11 mouse cellular contexts compared by ENCODE assay signal in the genomic region with DNA sequence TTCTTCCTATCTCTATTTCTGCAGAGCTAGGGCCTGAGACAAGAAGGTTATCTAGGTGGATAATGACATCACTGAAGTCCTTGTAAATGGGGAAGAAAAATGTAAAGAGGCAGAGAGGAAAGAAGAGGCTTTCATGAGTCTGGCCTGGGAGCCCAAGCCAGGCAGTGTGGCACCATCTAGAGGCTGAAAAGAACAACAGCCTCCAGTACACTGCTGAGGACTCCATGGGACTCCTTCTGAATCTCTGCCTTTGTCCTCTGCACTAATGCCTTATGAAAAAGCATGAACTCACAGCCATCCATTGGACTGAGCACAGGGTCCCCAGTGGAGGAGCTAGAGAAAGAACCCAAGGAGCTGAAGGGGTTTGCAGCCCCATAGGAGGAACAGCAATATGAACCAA. TPM values are rescaled to one million over a fixed set of nuclear protein-coding genes. Genes with fewer than 3 reads are reported as not detected.
DNase-seq lines count a peak whose midpoint lies in the region; ATAC-seq and TF ChIP-seq lines count a peak whose summit lies in the region.
"Not testable (repeated sequence)": the region's sequence is repeated elsewhere in the genome, so short reads cannot be mapped to it uniquely, and the experiment has no call there.
"Had no signal": no experiment of that assay in that cellular context is flagged by ENCODE, and none has a peak within 500 bp of the region (broad histone marks: within the 10 kb centered on the region; RNA-seq: fewer than 3 reads in every experiment).

No protein-coding gene starts in this region.

- H3K36me3 ChIP-seq in ES-Bruce4 (ENCODE audit: control insufficient read depth, insufficient read depth, low read length, poor library complexity, severe bottlenecking); forebrain, embryonic 15.5 days; hindbrain, embryonic 16.5 days (ENCODE audit: control insufficient read depth, insufficient read depth, low read length); lung, embryonic 16.5 days (ENCODE audit: control insufficient read depth, insufficient read depth, low read length); testis, adult 2 months (ENCODE audit: control insufficient read depth, insufficient read depth, low read length): not testable (repeated sequence)

- H3K4me3 ChIP-seq in ES-Bruce4 (ENCODE audit: low read depth, low read length); forebrain, embryonic 15.5 days; hindbrain, embryonic 16.5 days (ENCODE audit: low read length); layer of hippocampus, adult 2 months; lung, embryonic 16.5 days (ENCODE audit: low read length); testis, adult 2 months (ENCODE audit: control insufficient read depth, low read depth, low read length): not testable (repeated sequence)

- H3K4me1 ChIP-seq in ES-Bruce4 (ENCODE audit: control insufficient read depth, insufficient read depth, low read length); forebrain, embryonic 15.5 days; hindbrain, embryonic 16.5 days (ENCODE audit: control insufficient read depth, insufficient read depth, low read depth, low read length); lung, embryonic 16.5 days (replicated peaks; ENCODE audit: control insufficient read depth, insufficient read depth, low read length); testis, adult 2 months (ENCODE audit: control insufficient read depth, insufficient read depth, low read length): not testable (repeated sequence)

- not testable (repeated sequence) for TF ChIP-seq POLR2A in ES-Bruce4 (IDR thresholded peaks at IDR 0.05; ENCODE audit: insufficient read depth, low read length); testis, adult 2 months (IDR thresholded peaks at IDR 0.05; ENCODE audit: control insufficient read depth, low read depth, low read length)

- TF ChIP-seq EP300 in ES-Bruce4 (IDR thresholded peaks at IDR 0.05; ENCODE audit: insufficient read depth, low read depth, low read length), result not testable (repeated sequence)

- H3K27me3 ChIP-seq in ES-Bruce4 (ENCODE audit: control insufficient read depth, insufficient read depth, low read length, poor library complexity, severe bottlenecking); forebrain, embryonic 15.5 days; hindbrain, embryonic 16.5 days (replicated peaks; ENCODE audit: control insufficient read depth, insufficient read depth, low read length); lung, embryonic 16.5 days (ENCODE audit: control insufficient read depth, insufficient read depth, low read depth, low read length); testis, adult 2 months (ENCODE audit: control insufficient read depth, insufficient read depth, low read length): not testable (repeated sequence)

- DNase-seq in adrenal gland, postnatal 36 days, result peak; percentile 35 to 41
- DNase-seq in layer of hippocampus, adult 2 months (ENCODE audit: low spot score in 2 of 2), result peak; percentile 15 to 30
- peak; percentile 19 for DNase-seq in neural tube, embryonic 10.5 days (ENCODE audit: extremely low spot score, low spot score)

- H3K27ac ChIP-seq in ES-Bruce4 (ENCODE audit: insufficient read depth, low read length); forebrain, embryonic 15.5 days (replicated peaks); hindbrain, embryonic 16.5 days (ENCODE audit: low read depth, low read length); layer of hippocampus, adult 2 months; lung, embryonic 16.5 days (ENCODE audit: low read length); testis, adult 2 months (ENCODE audit: control insufficient read depth, insufficient read depth, low read depth, low read length): not testable (repeated sequence)

- H3K9me3 ChIP-seq in ES-Bruce4 (replicated peaks; ENCODE audit: control insufficient read depth, insufficient read depth, low read length, poor library complexity, severe bottlenecking); forebrain, embryonic 15.5 days; hindbrain, embryonic 16.5 days (ENCODE audit: control insufficient read depth, low read length); lung, embryonic 16.5 days (ENCODE audit: control insufficient read depth, low read length): not testable (repeated sequence)

- H3K4me2 ChIP-seq in forebrain, embryonic 15.5 days (replicated peaks); hindbrain, embryonic 16.5 days (ENCODE audit: low read length); lung, embryonic 16.5 days (ENCODE audit: low read depth, low read length): not testable (repeated sequence)

- ATAC-seq in forebrain, embryonic 15.5 days (replicated peaks), result peak; percentile 66; the same call in 1 of the 2 replicates
- ATAC-seq in hindbrain, embryonic 16.5 days, result peak; percentile 67; the same call in 1 of the 2 replicates
- ATAC-seq in lung, embryonic 16.5 days (ENCODE audit: low read depth), result peak; percentile 54; the same call in 1 of the 2 replicates

- not testable (repeated sequence) for H3K9ac ChIP-seq in ES-Bruce4 (ENCODE audit: low read depth, poor library complexity, severe bottlenecking); forebrain, embryonic 15.5 days (replicated peaks); hindbrain, embryonic 16.5 days (ENCODE audit: low read depth, low read length); lung, embryonic 16.5 days (ENCODE audit: low read length)

- peak; percentile 55 for TF ChIP-seq CTCF in ES-Bruce4 (IDR thresholded peaks at IDR 0.05; ENCODE audit: low read depth, low read length)
- TF ChIP-seq CTCF in layer of hippocampus, adult 2 months (conservative IDR thresholded peaks at IDR 0.05), result peak; percentile 80
- TF ChIP-seq CTCF in testis, adult 2 months (IDR thresholded peaks at IDR 0.05; ENCODE audit: control insufficient read depth, insufficient read depth, insufficient replicate concordance, low read depth, low read length), result peak; percentile 20; the same call in 1 of the 2 replicates

RNA-seq across cellular contexts. Expression of a gene that starts 43.5 kb away (rescaled TPM):
- not detected in 2 replicates for polyA plus RNA-seq in ES-Bruce4 (2011; ENCODE audit: insufficient read depth, insufficient read length, low read depth, missing spikeins)
- total RNA-seq in adrenal gland, postnatal 36 days (2021), result under 1 TPM in 1 of 2 experiments, not detected in 1; 0.46 TPM
- polyA plus RNA-seq in forebrain, embryonic 15.5 days (2015; fragmentation: Nextera tagmentation; extraction: Ambion mirVana), result not detected in 2 replicates
- polyA plus RNA-seq in hindbrain, embryonic 16.5 days (2015; fragmentation: Nextera tagmentation; extraction: Ambion mirVana), result not detected in 2 replicates
- not detected for total RNA-seq in layer of hippocampus, adult 2 months (2021)
- polyA plus RNA-seq in lung, embryonic 16.5 days (2015; fragmentation: Nextera tagmentation; extraction: Ambion mirVana), result not detected in 2 replicates
- polyA plus RNA-seq in testis, adult 2 months (2012; rRNA removed), result not detected in 2 replicates
- total RNA-seq: gastrocnemius, postnatal 25 days had no signal
- polyA plus RNA-seq: embryonic facial prominence, embryonic 12.5 days; liver, embryonic 13.5 days had no signal

RNA-seq across cellular contexts. Expression of a gene that starts 54.1 kb away (rescaled TPM):
- 468 and 470 TPM in 2 replicates for polyA plus RNA-seq in ES-Bruce4 (2011; ENCODE audit: insufficient read depth, insufficient read length, low read depth, missing spikeins)
- total RNA-seq in adrenal gland, postnatal 36 days (2021), result 100 to 1,000 TPM; 166 to 192 TPM
- 114 and 115 TPM in 2 replicates for polyA plus RNA-seq in forebrain, embryonic 15.5 days (2015; fragmentation: Nextera tagmentation; extraction: Ambion mirVana)
- polyA plus RNA-seq in hindbrain, embryonic 16.5 days (2015; fragmentation: Nextera tagmentation; extraction: Ambion mirVana), result 198 and 202 TPM in 2 replicates
- total RNA-seq in layer of hippocampus, adult 2 months (2021), result 10 to 100 TPM; 18.7 to 23.6 TPM
- 320 and 322 TPM in 2 replicates for polyA plus RNA-seq in lung, embryonic 16.5 days (2015; fragmentation: Nextera tagmentation; extraction: Ambion mirVana)
- 6.5 and 8.5 TPM in 2 replicates for polyA plus RNA-seq in testis, adult 2 months (2012; rRNA removed)

Comparison
In these comparisons a context has a peak if more than half of its experiments do, and no peak if none do; other contexts are left out.
1. CTCF ChIP-seq: peak in every context shown above with its lines; median percentile 80 in layer of hippocampus, adult 2 months; 55 in ES-Bruce4; 20 in testis, adult 2 months.
2. RNA of a gene that starts 54.1 kb away (polyA plus RNA-seq): 468 to 470 TPM in ES-Bruce4, 320 to 322 TPM in lung, embryonic 16.5 days, 198 to 202 TPM in hindbrain, embryonic 16.5 days and 114 to 115 TPM in forebrain, embryonic 15.5 days; 6.5 to 8.5 TPM in testis, adult 2 months; every median in the first group is over 10 times any median in the second.
3. Peak in every context shown above with its lines, with median percentiles within 50 percentile points of each other: DNase-seq and ATAC-seq.